Mouse (Mus musculus) megakaryocyte, embryonic 14.5 days (primary cell): ENCODE data around the gene Tnp1. TPM values are rescaled to one million over a fixed set of nuclear protein-coding genes. Genes with fewer than 3 reads are reported as not detected.

ENCODE experiments used
- H3K27me3 ChIP-seq: replicated peaks from 2 replicates; pipeline ENCODE3; 2012; ENCODE audit warnings: inconsistent platforms
- H3K36me3 ChIP-seq: replicated peaks from 2 replicates; pipeline ENCODE3; 2012; ENCODE audit warnings: low read length, inconsistent platforms, mixed read lengths
- H3K4me1 ChIP-seq: 2 replicates; pipeline ENCODE4 v1.6.1; 2012; ENCODE audit warnings: inconsistent platforms
- H3K4me3 ChIP-seq: replicated peaks from 2 replicates; pipeline ENCODE3; 2012; ENCODE audit warnings: moderate library complexity, mild to moderate bottlenecking, inconsistent platforms
- H3K9me3 ChIP-seq: 2 replicates; pipeline ENCODE4 v1.6.1; 2012; ENCODE audit warnings: inconsistent platforms
- FLI1 ChIP-seq: IDR thresholded peaks from 2 replicates; pipeline ENCODE4 v1.6.1; 2012; ENCODE audit warnings: low read length, inconsistent platforms, mixed read lengths
- GATA1 ChIP-seq: IDR thresholded peaks from 3 replicates; pipeline ENCODE4 v1.6.1; 2012; ENCODE audit warnings: mixed read lengths, low read length, inconsistent platforms, borderline replicate concordance
- polyA plus RNA-seq: library from polyadenylated mRNA; stranded (reverse); fragments of >175 nt; gene quantifications from 2 replicates; pipeline ENCODE4 v1.2.3, GENCODE M21; 2012; ENCODE audit warnings: low replicate concordance; ENCODE audit not compliant: insufficient read depth

Tnp1 gene
- polyA plus RNA-seq, 1 experiment: not detected

GRCm38 (mm10) chr1:73045948-73046685, 30.4 kb upstream of the Tnp1 start:
- TF ChIP-seq FLI1: no peak
- H3K36me3 ChIP-seq: no peaks in the 10 kb centered on the region
- no peak overlapping the region for H3K4me3 ChIP-seq
- peaks cover 27% of the 10 kb centered on the region for H3K9me3 ChIP-seq
- H3K27me3 ChIP-seq: no peaks in the 10 kb centered on the region
- H3K4me1 ChIP-seq: no peaks in the 10 kb centered on the region

- Histone ChIP-seq H3K4me1 (no peaks in the 10 kb centered on the region), H3K9me3 (peaks cover 29% of the 10 kb centered on the region), H3K27me3 (no peaks in the 10 kb centered on the region), H3K4me3 (no peak overlapping the region), H3K36me3 (no peaks in the 10 kb centered on the region)
- TF ChIP-seq FLI1: no peak
- TF ChIP-seq GATA1: no peak
Measured at GRCm38 (mm10) chr1:73043671-73044070, 28.0 kb upstream of the Tnp1 start.

GRCm38 (mm10) chr1:73040691-73041425, 25.1 kb upstream of the Tnp1 start:
- no peak overlapping the region for H3K4me3 ChIP-seq
- no peaks in the 10 kb centered on the region for H3K27me3 ChIP-seq
- H3K36me3 ChIP-seq: no peaks in the 10 kb centered on the region
- H3K9me3 ChIP-seq: peaks cover 21% of the 10 kb centered on the region; the same call in 1 of the 2 replicates
- TF ChIP-seq FLI1 (no peak), GATA1 (no peak)
- no peaks in the 10 kb centered on the region for H3K4me1 ChIP-seq

- Histone ChIP-seq H3K4me1 (no peaks in the 10 kb centered on the region), H3K27me3 (no peaks in the 10 kb centered on the region), H3K36me3 (no peaks in the 10 kb centered on the region), H3K9me3 (peaks cover 21% of the 10 kb centered on the region; the same call in 1 of the 2 replicates), H3K4me3 (no peak overlapping the region)
- TF ChIP-seq FLI1 (no peak), GATA1 (no peak)
Measured at GRCm38 (mm10) chr1:73038532-73038931, 22.8 kb upstream of the Tnp1 start.

GRCm38 (mm10) chr1:73036536-73036935, 20.8 kb upstream of the Tnp1 start:
- Histone ChIP-seq H3K4me3 (no peak overlapping the region), H3K9me3 (peaks cover 19% of the 10 kb centered on the region; the same call in 1 of the 2 replicates), H3K27me3 (no peaks in the 10 kb centered on the region), H3K4me1 (no peaks in the 10 kb centered on the region), H3K36me3 (no peaks in the 10 kb centered on the region)
- TF ChIP-seq GATA1 (no peak), FLI1 (no peak)

GRCm38 (mm10) chr1:73035726-73036125, 20.0 kb upstream of the Tnp1 start:
- TF ChIP-seq FLI1 (no peak), GATA1 (no peak)
- no peaks in the 10 kb centered on the region for H3K4me1 ChIP-seq
- peaks cover 14% of the 10 kb centered on the region; the same call in 1 of the 2 replicates for H3K9me3 ChIP-seq

GRCm38 (mm10) chr1:73032491-73032890, 16.8 kb upstream of the Tnp1 start:
- Histone ChIP-seq H3K9me3 (peaks cover 4% of the 10 kb centered on the region; the same call in 1 of the 2 replicates), H3K4me1 (no peaks in the 10 kb centered on the region), H3K36me3 (no peaks in the 10 kb centered on the region), H3K4me3 (no peak overlapping the region), H3K27me3 (no peaks in the 10 kb centered on the region)
- TF ChIP-seq FLI1 (no peak), GATA1 (no peak)

More at GRCm38 (mm10) chr1:73035726-73036125, 20.0 kb upstream of the Tnp1 start:
- Histone ChIP-seq H3K4me3 (no peak overlapping the region), H3K27me3 (no peaks in the 10 kb centered on the region), H3K36me3 (no peaks in the 10 kb centered on the region)

GRCm38 (mm10) chr1:73028741-73029140, 13.0 kb upstream of the Tnp1 start:
- H3K4me3 ChIP-seq: no peak overlapping the region
- no peaks in the 10 kb centered on the region for H3K4me1 ChIP-seq
- no peaks in the 10 kb centered on the region for H3K36me3 ChIP-seq
- peaks cover 3% of the 10 kb centered on the region for H3K9me3 ChIP-seq
- TF ChIP-seq GATA1 (no peak), FLI1 (no peak)
- no peaks in the 10 kb centered on the region for H3K27me3 ChIP-seq

- Histone ChIP-seq H3K4me1 (no peaks in the 10 kb centered on the region), H3K36me3 (no peaks in the 10 kb centered on the region), H3K9me3 (peaks cover 3% of the 10 kb centered on the region), H3K27me3 (no peaks in the 10 kb centered on the region), H3K4me3 (no peak overlapping the region)
- TF ChIP-seq FLI1 (no peak), GATA1 (no peak)
Measured at GRCm38 (mm10) chr1:73027381-73027780, 11.7 kb upstream of the Tnp1 start.

- Histone ChIP-seq H3K27me3 (no peaks in the 10 kb centered on the region), H3K9me3 (peaks cover 3% of the 10 kb centered on the region), H3K4me1 (no peaks in the 10 kb centered on the region), H3K4me3 (no peak overlapping the region), H3K36me3 (no peaks in the 10 kb centered on the region)
- no peak for TF ChIP-seq FLI1
- TF ChIP-seq GATA1: no peak
Measured at GRCm38 (mm10) chr1:73026786-73027299, 11.1 kb upstream of the Tnp1 start.
